Mouse (Mus musculus): ENCODE measurements around the gene Helq.

Helq gene

GRCm38 (mm10) chr5:100798165-100798860 lies at the start of gene Helq, which contains the start of gene Mrps18c:
Gene Helq (minus strand): TSS chr5:100798598.
Gene Mrps18c (plus strand): TSS chr5:100798627.
- DNase-seq: peak; percentile 93

- no peak for DNase-seq
Observed at GRCm38 (mm10) chr5:100847143-100847542, 48.7 kb upstream of the Helq start.

GRCm38 (mm10) chr5:100846599-100846920 lies 48.2 kb upstream of the Helq start:
- DNase-seq: no peak

- DNase-seq: peak; percentile 75
Observed at GRCm38 (mm10) chr5:100845848-100846598, 47.6 kb upstream of the Helq start.

- peak; percentile 38 for DNase-seq
Observed at GRCm38 (mm10) chr5:100845485-100845847, 47.1 kb upstream of the Helq start, which contains the start of gene Gpat3. Gene Gpat3 (plus strand): TSS chr5:100845713.

- DNase-seq: no peak
Observed at GRCm38 (mm10) chr5:100844485-100844884, 46.1 kb upstream of the Helq start.

GRCm38 (mm10) chr5:100837907-100838306 lies 39.5 kb upstream of the Helq start:
- DNase-seq: no peak

GRCm38 (mm10) chr5:100835862-100836538 lies 37.6 kb upstream of the Helq start:
- DNase-seq: no peak

- DNase-seq: no peak
Observed at GRCm38 (mm10) chr5:100833841-100834240, 35.4 kb upstream of the Helq start.

- no peak for DNase-seq
Observed at GRCm38 (mm10) chr5:100832680-100833079, 34.3 kb upstream of the Helq start.

- DNase-seq: no peak
Observed at GRCm38 (mm10) chr5:100828701-100829100, 30.3 kb upstream of the Helq start.

GRCm38 (mm10) chr5:100826531-100826930 lies 28.1 kb upstream of the Helq start:
- no peak for DNase-seq

- DNase-seq: no peak
Observed at GRCm38 (mm10) chr5:100825975-100826374, 27.6 kb upstream of the Helq start.

- DNase-seq: no peak
Observed at GRCm38 (mm10) chr5:100822826-100823225, 24.4 kb upstream of the Helq start.

- DNase-seq: no peak
Observed at GRCm38 (mm10) chr5:100821375-100821774, 23.0 kb upstream of the Helq start.

GRCm38 (mm10) chr5:100820483-100821184 lies 22.2 kb upstream of the Helq start, which contains the start of gene Abraxas1:
Gene Abraxas1 (minus strand): TSS chr5:100820965.
- DNase-seq: peak; percentile 90

GRCm38 (mm10) chr5:100819568-100820480 lies 21.4 kb upstream of the Helq start:
- no peak for DNase-seq

- no peak for DNase-seq
Observed at GRCm38 (mm10) chr5:100818341-100818740, 19.9 kb upstream of the Helq start.

- no peak for DNase-seq
Observed at GRCm38 (mm10) chr5:100794084-100794483, 4.3 kb downstream of the Helq start.

GRCm38 (mm10) chr5:100792261-100792660 lies 6.1 kb downstream of the Helq start:
- peak; percentile 28 for DNase-seq

- no peak for DNase-seq
Observed at GRCm38 (mm10) chr5:100787527-100787926, 10.9 kb downstream of the Helq start.

GRCm38 (mm10) chr5:100779002-100779401 lies 19.4 kb downstream of the Helq start:
- no peak for DNase-seq

All from kidney, postnatal 14 days (tissue).